Mouse (Mus musculus): ENCODE measurements around the gene Etnk1. TPM values are rescaled to one million over a fixed set of nuclear protein-coding genes. Genes with fewer than 3 reads are reported as not detected.
A peak's percentile ranks its signal among the peaks of the same experiment; 100 is the strongest.

Gene Etnk1
- polyA plus RNA-seq, 1 experiment from 2014 or later = 50.9 TPM

- Histone ChIP-seq H3K27ac (ENCODE audit: low read length) (no peak overlapping the region), H3K4me2 (ENCODE audit: low read length) (no peak overlapping the region), H3K4me1 (ENCODE audit: control insufficient read depth, insufficient read depth, low read length) (no peaks in the 10 kb centered on the region), H3K9me3 (replicated peaks; ENCODE audit: control insufficient read depth, low read length, poor library complexity, severe bottlenecking) (no peaks in the 10 kb centered on the region), H3K9ac (ENCODE audit: low read depth, low read length) (no peak overlapping the region), H3K4me3 (ENCODE audit: low read depth, low read length) (no peak overlapping the region), H3K27me3 (ENCODE audit: control insufficient read depth, insufficient read depth, low read depth, low read length) (no peaks in the 10 kb centered on the region), H3K36me3 (ENCODE audit: control insufficient read depth, insufficient read depth, low read length) (no peaks in the 10 kb centered on the region)
- ATAC-seq = no peak
- 96% methylated on average over 6 of the region's 6 CpGs for WGBS
Observed at GRCm38 (mm10) chr6:143213461-143213860, 46.4 kb downstream of the Etnk1 start.

GRCm38 (mm10) chr6:143216221-143216620 is 49.2 kb downstream of the Etnk1 start:
- no peaks in the 10 kb centered on the region for H3K4me1 ChIP-seq (ENCODE audit: control insufficient read depth, insufficient read depth, low read length)
- 74% methylated on average over 11 of the region's 11 CpGs for WGBS
- H3K27ac ChIP-seq (ENCODE audit: low read length) = no peak overlapping the region
- no peak overlapping the region for H3K9ac ChIP-seq (ENCODE audit: low read depth, low read length)
- no peak overlapping the region for H3K4me3 ChIP-seq (ENCODE audit: low read depth, low read length)
- H3K36me3 ChIP-seq (ENCODE audit: control insufficient read depth, insufficient read depth, low read length) = no peaks in the 10 kb centered on the region
- no peaks in the 10 kb centered on the region for H3K27me3 ChIP-seq (ENCODE audit: control insufficient read depth, insufficient read depth, low read depth, low read length)
- H3K4me2 ChIP-seq (ENCODE audit: low read length) = no peak overlapping the region
- no peak for ATAC-seq
- H3K9me3 ChIP-seq (replicated peaks; ENCODE audit: control insufficient read depth, low read length, poor library complexity, severe bottlenecking) = no peaks in the 10 kb centered on the region

GRCm38 (mm10) chr6:143219347-143219746 is 52.3 kb downstream of the Etnk1 start:
- Histone ChIP-seq H3K4me1 (ENCODE audit: control insufficient read depth, insufficient read depth, low read length) (no peaks in the 10 kb centered on the region), H3K27ac (ENCODE audit: low read length) (no peak overlapping the region), H3K9me3 (replicated peaks; ENCODE audit: control insufficient read depth, low read length, poor library complexity, severe bottlenecking) (no peaks in the 10 kb centered on the region), H3K36me3 (ENCODE audit: control insufficient read depth, insufficient read depth, low read length) (no peaks in the 10 kb centered on the region), H3K27me3 (ENCODE audit: control insufficient read depth, insufficient read depth, low read depth, low read length) (no peaks in the 10 kb centered on the region), H3K4me3 (ENCODE audit: low read depth, low read length) (no peak overlapping the region), H3K4me2 (ENCODE audit: low read length) (no peak overlapping the region), H3K9ac (ENCODE audit: low read depth, low read length) (no peak overlapping the region)
- 4% methylated on average over 5 of the region's 5 CpGs for WGBS
- ATAC-seq = peak; percentile 81

GRCm38 (mm10) chr6:143221245-143221644 is 54.2 kb downstream of the Etnk1 start:
- no peak overlapping the region for H3K4me2 ChIP-seq (ENCODE audit: low read length)
- H3K9me3 ChIP-seq (replicated peaks; ENCODE audit: control insufficient read depth, low read length, poor library complexity, severe bottlenecking) = no peaks in the 10 kb centered on the region
- H3K27me3 ChIP-seq (ENCODE audit: control insufficient read depth, insufficient read depth, low read depth, low read length) = no peaks in the 10 kb centered on the region
- no peak overlapping the region for H3K4me3 ChIP-seq (ENCODE audit: low read depth, low read length)
- ATAC-seq = no peak
- 88% methylated on average over 8 of the region's 8 CpGs for WGBS
- no peak overlapping the region for H3K27ac ChIP-seq (ENCODE audit: low read length)
- no peaks in the 10 kb centered on the region for H3K4me1 ChIP-seq (ENCODE audit: control insufficient read depth, insufficient read depth, low read length)
- no peak overlapping the region for H3K9ac ChIP-seq (ENCODE audit: low read depth, low read length)
- no peaks in the 10 kb centered on the region for H3K36me3 ChIP-seq (ENCODE audit: control insufficient read depth, insufficient read depth, low read length)

- Histone ChIP-seq H3K4me2 (ENCODE audit: low read length) (no peak overlapping the region), H3K36me3 (ENCODE audit: control insufficient read depth, insufficient read depth, low read length) (no peaks in the 10 kb centered on the region), H3K27me3 (ENCODE audit: control insufficient read depth, insufficient read depth, low read depth, low read length) (no peaks in the 10 kb centered on the region), H3K9ac (ENCODE audit: low read depth, low read length) (no peak overlapping the region), H3K27ac (ENCODE audit: low read length) (no peak overlapping the region), H3K9me3 (replicated peaks; ENCODE audit: control insufficient read depth, low read length, poor library complexity, severe bottlenecking) (no peaks in the 10 kb centered on the region), H3K4me1 (ENCODE audit: control insufficient read depth, insufficient read depth, low read length) (no peaks in the 10 kb centered on the region), H3K4me3 (ENCODE audit: low read depth, low read length) (no peak overlapping the region)
- ATAC-seq = no peak
- WGBS = 85% methylated on average over 11 of the region's 11 CpGs
Observed at GRCm38 (mm10) chr6:143224057-143224456, 57.0 kb downstream of the Etnk1 start.

- 83% methylated on average over 6 of the region's 6 CpGs for WGBS
- Histone ChIP-seq H3K4me3 (ENCODE audit: low read depth, low read length) (no peak overlapping the region), H3K4me1 (ENCODE audit: control insufficient read depth, insufficient read depth, low read length) (no peaks in the 10 kb centered on the region), H3K27me3 (ENCODE audit: control insufficient read depth, insufficient read depth, low read depth, low read length) (no peaks in the 10 kb centered on the region), H3K36me3 (ENCODE audit: control insufficient read depth, insufficient read depth, low read length) (no peaks in the 10 kb centered on the region), H3K9ac (ENCODE audit: low read depth, low read length) (no peak overlapping the region), H3K4me2 (ENCODE audit: low read length) (no peak overlapping the region), H3K27ac (ENCODE audit: low read length) (no peak overlapping the region), H3K9me3 (replicated peaks; ENCODE audit: control insufficient read depth, low read length, poor library complexity, severe bottlenecking) (no peaks in the 10 kb centered on the region)
- ATAC-seq = no peak
Observed at GRCm38 (mm10) chr6:143224885-143225284, 57.9 kb downstream of the Etnk1 start.

GRCm38 (mm10) chr6:143228696-143229095 is 61.7 kb downstream of the Etnk1 start:
- H3K9me3 ChIP-seq (replicated peaks; ENCODE audit: control insufficient read depth, low read length, poor library complexity, severe bottlenecking) = no peaks in the 10 kb centered on the region
- H3K4me2 ChIP-seq (ENCODE audit: low read length) = no peak overlapping the region
- no peak overlapping the region for H3K27ac ChIP-seq (ENCODE audit: low read length)
- H3K27me3 ChIP-seq (ENCODE audit: control insufficient read depth, insufficient read depth, low read depth, low read length) = no peaks in the 10 kb centered on the region
- no peak overlapping the region for H3K9ac ChIP-seq (ENCODE audit: low read depth, low read length)
- no peak overlapping the region for H3K4me3 ChIP-seq (ENCODE audit: low read depth, low read length)
- 83% methylated on average over 5 of the region's 5 CpGs for WGBS
- no peaks in the 10 kb centered on the region for H3K4me1 ChIP-seq (ENCODE audit: control insufficient read depth, insufficient read depth, low read length)
- no peaks in the 10 kb centered on the region for H3K36me3 ChIP-seq (ENCODE audit: control insufficient read depth, insufficient read depth, low read length)
- no peak for ATAC-seq

GRCm38 (mm10) chr6:143229906-143230305 is 62.9 kb downstream of the Etnk1 start:
- 85% methylated on average over 8 of the region's 8 CpGs for WGBS
- H3K9ac ChIP-seq (ENCODE audit: low read depth, low read length) = no peak overlapping the region
- no peak for ATAC-seq
- no peak overlapping the region for H3K4me2 ChIP-seq (ENCODE audit: low read length)
- H3K27me3 ChIP-seq (ENCODE audit: control insufficient read depth, insufficient read depth, low read depth, low read length) = no peaks in the 10 kb centered on the region
- no peaks in the 10 kb centered on the region for H3K36me3 ChIP-seq (ENCODE audit: control insufficient read depth, insufficient read depth, low read length)
- H3K9me3 ChIP-seq (replicated peaks; ENCODE audit: control insufficient read depth, low read length, poor library complexity, severe bottlenecking) = no peaks in the 10 kb centered on the region
- H3K4me1 ChIP-seq (ENCODE audit: control insufficient read depth, insufficient read depth, low read length) = no peaks in the 10 kb centered on the region
- H3K27ac ChIP-seq (ENCODE audit: low read length) = no peak overlapping the region
- H3K4me3 ChIP-seq (ENCODE audit: low read depth, low read length) = no peak overlapping the region

- Histone ChIP-seq H3K9ac (ENCODE audit: low read depth, low read length) (no peak overlapping the region), H3K4me2 (ENCODE audit: low read length) (no peak overlapping the region), H3K27me3 (ENCODE audit: control insufficient read depth, insufficient read depth, low read depth, low read length) (no peaks in the 10 kb centered on the region), H3K9me3 (replicated peaks; ENCODE audit: control insufficient read depth, low read length, poor library complexity, severe bottlenecking) (no peaks in the 10 kb centered on the region), H3K4me3 (ENCODE audit: low read depth, low read length) (no peak overlapping the region), H3K4me1 (ENCODE audit: control insufficient read depth, insufficient read depth, low read length) (no peaks in the 10 kb centered on the region), H3K27ac (ENCODE audit: low read length) (no peak overlapping the region), H3K36me3 (ENCODE audit: control insufficient read depth, insufficient read depth, low read length) (no peaks in the 10 kb centered on the region)
- no peak for ATAC-seq
- 80% methylated on average over 2 of the region's 2 CpGs for WGBS
Observed at GRCm38 (mm10) chr6:143230888-143231287, 63.9 kb downstream of the Etnk1 start.

GRCm38 (mm10) chr6:143232718-143233117 is 65.7 kb downstream of the Etnk1 start:
- Histone ChIP-seq H3K4me3 (ENCODE audit: low read depth, low read length) (no peak overlapping the region), H3K27me3 (ENCODE audit: control insufficient read depth, insufficient read depth, low read depth, low read length) (no peaks in the 10 kb centered on the region)

More at GRCm38 (mm10) chr6:143232718-143233117, 65.7 kb downstream of the Etnk1 start:
- 90% methylated on average over 11 of the region's 11 CpGs for WGBS
- H3K9me3 ChIP-seq (replicated peaks; ENCODE audit: control insufficient read depth, low read length, poor library complexity, severe bottlenecking) = no peaks in the 10 kb centered on the region
- H3K4me1 ChIP-seq (ENCODE audit: control insufficient read depth, insufficient read depth, low read length) = no peaks in the 10 kb centered on the region
- no peak overlapping the region for H3K27ac ChIP-seq (ENCODE audit: low read length)
- no peak for ATAC-seq
- H3K36me3 ChIP-seq (ENCODE audit: control insufficient read depth, insufficient read depth, low read length) = no peaks in the 10 kb centered on the region
- no peak overlapping the region for H3K4me2 ChIP-seq (ENCODE audit: low read length)
- H3K9ac ChIP-seq (ENCODE audit: low read depth, low read length) = no peak overlapping the region

All from midbrain, embryonic 16.5 days (tissue).